Mouse (Mus musculus) monocyte, adult 59 days (primary cell): ENCODE results near the gene Ppl. TPM values are rescaled to one million over a fixed set of nuclear protein-coding genes. Genes with fewer than 3 reads are reported as not detected.

Experiments used
- total RNA-seq, 2 experiments: library from RNA; stranded (reverse); gene quantifications; one replicate each; pipeline ENCODE4 v1.2.4; 2023

Ppl gene
- total RNA-seq: under 1 TPM; 0.13 to 0.27 TPM

DNA sequence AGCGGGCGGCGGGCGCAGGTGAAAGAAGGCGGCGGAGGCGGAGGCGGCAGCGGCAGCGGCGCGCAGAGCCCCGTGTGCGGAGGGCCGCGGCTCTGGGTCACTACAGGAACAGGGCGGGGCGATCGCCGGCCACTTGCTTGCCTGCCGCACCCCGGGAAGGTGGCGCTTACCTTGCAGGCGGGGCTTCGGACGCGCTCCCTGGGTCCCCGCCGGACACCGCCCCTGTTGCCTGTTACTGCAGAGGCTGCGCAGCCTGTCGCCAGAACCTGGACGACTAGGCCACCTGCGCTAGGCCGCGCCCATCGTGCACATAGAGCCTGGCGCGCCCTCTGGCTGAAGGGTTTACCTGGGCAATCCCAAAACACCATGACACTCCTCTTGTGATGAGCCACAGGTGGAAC is at the start of gene Ppl:
Gene Ppl (minus strand): TSS at position 21 of the 401 bp plus-strand sequence.

DNA sequence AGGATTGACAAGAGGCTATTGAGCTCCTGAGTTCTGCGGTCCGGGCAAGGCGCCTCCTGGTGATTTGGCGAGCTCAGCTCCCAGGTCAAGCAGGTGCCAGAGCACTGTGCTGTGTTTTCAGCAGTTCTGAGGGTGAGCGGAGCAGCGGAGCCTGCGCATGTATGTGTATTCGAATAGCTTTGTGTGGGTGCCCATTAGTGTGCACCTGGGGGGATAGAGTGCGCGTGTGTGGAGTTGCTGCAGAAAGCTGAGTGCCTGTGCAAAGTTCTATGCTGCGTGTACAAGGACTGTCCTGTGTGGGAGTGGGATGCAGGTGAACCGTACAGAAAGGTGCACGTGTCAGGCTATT is 14.8 kb upstream of the Ppl start, which contains the start of gene Sec14l5:
Gene Sec14l5 (plus strand): TSS at position 73 of the 349 bp plus-strand sequence.

DNA sequence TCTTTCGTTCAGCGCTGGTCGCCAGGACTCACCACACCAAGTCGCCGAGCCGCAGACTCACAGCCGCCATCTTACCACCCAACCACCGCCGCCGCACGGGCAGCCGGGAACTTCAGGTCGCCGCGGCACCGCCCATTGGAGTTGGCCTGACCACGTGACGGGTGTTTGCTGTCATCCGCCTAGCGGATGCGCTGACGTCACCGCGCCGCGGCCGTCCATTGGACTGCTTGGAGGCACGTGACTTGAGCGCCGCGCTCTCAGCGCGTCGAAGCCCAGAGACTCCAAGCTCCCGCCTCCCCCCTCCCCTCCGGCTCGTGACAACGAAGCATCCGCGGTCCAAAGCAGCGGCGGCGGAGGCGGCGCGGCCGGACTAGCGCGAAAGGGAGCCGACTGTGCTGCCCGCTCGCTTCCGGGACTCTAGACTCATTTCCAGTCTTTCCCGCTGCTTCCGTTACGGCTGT is 82.4 kb downstream of the Ppl start, which contains the start of the genes Glyr1 and Ubn1:
Gene Glyr1 (minus strand): TSS at position 90 of the 461 bp plus-strand sequence.
Gene Ubn1 (plus strand): TSS at position 284 of the 461 bp plus-strand sequence.

Other genes with a start within 250 kb of the Ppl start
- gene Mgrn1, start 246.2 kb downstream of the Ppl start, total RNA-seq: 10 to 100 TPM; 67.1 to 77.5 TPM
- 10 to 100 TPM; 32.8 to 40.9 TPM for gene Nudt16l1, start 193.7 kb downstream of the Ppl start, total RNA-seq
- 10 to 100 TPM; 32.1 to 42.8 TPM for gene Anks3, start 168.2 kb downstream of the Ppl start, total RNA-seq
- gene Sept12, start 134.6 kb downstream of the Ppl start, total RNA-seq: not detected
- gene Smim22, start 125.1 kb downstream of the Ppl start, total RNA-seq: not detected
- gene Rogdi, start 118.9 kb downstream of the Ppl start, total RNA-seq: 10 to 100 TPM; 85.5 to 87.1 TPM
- 100 to 1,000 TPM; 117 to 122 TPM for gene Glyr1, start 82.6 kb downstream of the Ppl start, total RNA-seq
- 10 to 100 TPM; 72.0 to 76.6 TPM for gene Ubn1, start 82.4 kb downstream of the Ppl start, total RNA-seq
- gene Sec14l5, start 14.7 kb upstream of the Ppl start, total RNA-seq: not detected
- 10 to 100 TPM; 62.3 to 71.2 TPM for gene Nagpa, start 71.6 kb upstream of the Ppl start, total RNA-seq
- gene AU021092, start 89.9 kb upstream of the Ppl start, total RNA-seq: not detected
- gene Alg1, start 101.2 kb upstream of the Ppl start, total RNA-seq: 10 to 100 TPM; 29.4 to 32.8 TPM
- gene Eef2kmt, start 123.6 kb upstream of the Ppl start, total RNA-seq: 10 to 100 TPM; 10.8 to 13.7 TPM